In genomic region chr15:10500838-10501719, GRCm38 (mm10) we compare ENCODE assay signal across 9 mouse cellular contexts. TPM values are rescaled to one million over a fixed set of nuclear protein-coding genes. Genes with fewer than 3 reads are reported as not detected.
DNase-seq lines count a peak whose midpoint lies in the region; ATAC-seq and TF ChIP-seq lines count a peak whose summit lies in the region.
"Had no signal": no experiment of that assay in that cellular context is flagged by ENCODE, and none has a peak within 500 bp of the region (broad histone marks: within the 10 kb centered on the region; RNA-seq: fewer than 3 reads in every experiment).

No protein-coding gene starts in this region.

- no peaks in the 10 kb centered on the region for H3K9me3 ChIP-seq in forebrain, embryonic 15.5 days
- H3K9me3 ChIP-seq in midbrain, embryonic 14.5 days (ENCODE audit: control insufficient read depth, low read length): no peaks in the 10 kb centered on the region
- H3K9me3 ChIP-seq: liver, embryonic 13.5 days had no signal

- no peak overlapping the region for H3K9ac ChIP-seq in forebrain, embryonic 15.5 days (replicated peaks)
- H3K9ac ChIP-seq in midbrain, embryonic 14.5 days (replicated peaks; ENCODE audit: low read length): no peak overlapping the region
- H3K9ac ChIP-seq: liver, embryonic 13.5 days had no signal

- no peaks in the 10 kb centered on the region for H3K27me3 ChIP-seq in forebrain, embryonic 15.5 days
- no peaks in the 10 kb centered on the region for H3K27me3 ChIP-seq in midbrain, embryonic 14.5 days (ENCODE audit: control insufficient read depth, insufficient read depth, low read length)
- H3K27me3 ChIP-seq: liver, embryonic 13.5 days had no signal

- no peaks in the 10 kb centered on the region for H3K36me3 ChIP-seq in forebrain, embryonic 15.5 days
- H3K36me3 ChIP-seq in midbrain, embryonic 14.5 days (ENCODE audit: control insufficient read depth, insufficient read depth, low read length): peaks cover 3% of the 10 kb centered on the region; the same call in 1 of the 2 replicates

- no peak overlapping the region for H3K27ac ChIP-seq in forebrain, embryonic 15.5 days (replicated peaks)
- H3K27ac ChIP-seq in left cerebral cortex, adult 2 months: no peak overlapping the region
- H3K27ac ChIP-seq in midbrain, embryonic 14.5 days (replicated peaks; ENCODE audit: low read depth, low read length): no peak overlapping the region
- H3K27ac ChIP-seq: liver, embryonic 13.5 days had no signal

- peak; percentile 88 for TF ChIP-seq CTCF in left cerebral cortex, adult 2 months (IDR thresholded peaks at IDR 0.05)

- WGBS in forebrain, embryonic 15.5 days: 60% methylated on average over 11 of the region's 11 CpGs
- WGBS in midbrain, embryonic 14.5 days: 58% methylated on average over 11 of the region's 11 CpGs

- peak; percentile 98 for ATAC-seq in forebrain, embryonic 15.5 days (replicated peaks)
- peak; percentile 83; the same call in 1 of the 2 replicates for ATAC-seq in midbrain, embryonic 14.5 days (ENCODE audit: low FRiP score, low TSS enrichment)

- no peak overlapping the region for H3K4me2 ChIP-seq in forebrain, embryonic 15.5 days (replicated peaks)
- no peak overlapping the region for H3K4me2 ChIP-seq in midbrain, embryonic 14.5 days (ENCODE audit: low read length)
- H3K4me2 ChIP-seq: liver, embryonic 13.5 days had no signal

- DNase-seq in cerebellum, postnatal 36 days: peak; percentile 6 to 14
- no peak for DNase-seq in cerebellum, adult 9-10 months
- peak; percentile 67 for DNase-seq in R1 (ENCODE audit: low read depth, low spot score)
- peak; percentile 47 for DNase-seq in hindlimb bud, embryonic 11.5 days (ENCODE audit: extremely low spot score, low read depth, low spot score)
- DNase-seq in left cerebral cortex, adult 2 months (ENCODE audit: extremely low spot score in 1 of 2, low spot score in 2 of 2): peak; percentile 44 to 57
- peak; percentile 88 for DNase-seq in midbrain, embryonic 14.5 days
- DNase-seq in urinary bladder, postnatal 4 days (ENCODE audit: low spot score in 2 of 2): peak; percentile 36 to 62
- DNase-seq: liver, embryonic 13.5 days had no signal

- no peak overlapping the region for H3K4me3 ChIP-seq in forebrain, embryonic 15.5 days
- no peak overlapping the region for H3K4me3 ChIP-seq in left cerebral cortex, adult 2 months
- no peak overlapping the region for H3K4me3 ChIP-seq in midbrain, embryonic 14.5 days (replicated peaks; ENCODE audit: low read depth, low read length)
- H3K4me3 ChIP-seq: liver, embryonic 13.5 days had no signal

- no peaks in the 10 kb centered on the region for H3K4me1 ChIP-seq in forebrain, embryonic 15.5 days
- no peaks in the 10 kb centered on the region for H3K4me1 ChIP-seq in midbrain, embryonic 14.5 days (ENCODE audit: control insufficient read depth, insufficient read depth, low read length)
- H3K4me1 ChIP-seq: liver, embryonic 13.5 days had no signal

- intact Hi-C loops in left cerebral cortex, adult 2 months (cut with DNase I): loop anchor here (1.0 to 5.0 kb wide), 3 partner anchors 372 to 481 kb away; partner anchors contain the start of gene Amacr

RNA-seq across cellular contexts. Expression of gene Rad1, which starts 15.3 kb away (rescaled TPM):
- polyA plus RNA-seq in forebrain, embryonic 15.5 days (2015; fragmentation: Nextera tagmentation; extraction: Ambion mirVana): 30.0 and 35.5 TPM in 2 replicates
- total RNA-seq in left cerebral cortex, adult 2 months (2021): 10 to 100 TPM; 14.4 to 15.6 TPM
- polyA plus RNA-seq in midbrain, embryonic 14.5 days (2014; fragmentation: Nextera tagmentation; extraction: Ambion mirVana): 13.5 and 19.7 TPM in 2 replicates

RNA-seq across cellular contexts. Expression of gene Brix1, which starts 15.3 kb away (rescaled TPM):
- polyA plus RNA-seq in forebrain, embryonic 15.5 days (2015; fragmentation: Nextera tagmentation; extraction: Ambion mirVana): 78.5 and 79.3 TPM in 2 replicates
- total RNA-seq in left cerebral cortex, adult 2 months (2021): 10 to 100 TPM; 18.2 to 22.3 TPM
- polyA plus RNA-seq in midbrain, embryonic 14.5 days (2014; fragmentation: Nextera tagmentation; extraction: Ambion mirVana): 71.9 and 73.3 TPM in 2 replicates

RNA-seq across cellular contexts. Expression of gene Dnajc21, which starts 30.8 kb away (rescaled TPM):
- 9.7 and 9.9 TPM in 2 replicates for polyA plus RNA-seq in forebrain, embryonic 15.5 days (2015; fragmentation: Nextera tagmentation; extraction: Ambion mirVana)
- total RNA-seq in left cerebral cortex, adult 2 months (2021): 10 to 100 TPM; 31.3 to 36.5 TPM
- polyA plus RNA-seq in midbrain, embryonic 14.5 days (2014; fragmentation: Nextera tagmentation; extraction: Ambion mirVana): 10.4 and 12.3 TPM in 2 replicates

RNA-seq across cellular contexts. Expression of gene Ttc23l, which starts 57.4 kb away (rescaled TPM):
- polyA plus RNA-seq in forebrain, embryonic 15.5 days (2015; fragmentation: Nextera tagmentation; extraction: Ambion mirVana): not detected in 2 replicates
- not detected for total RNA-seq in left cerebral cortex, adult 2 months (2021)
- polyA plus RNA-seq in midbrain, embryonic 14.5 days (2014; fragmentation: Nextera tagmentation; extraction: Ambion mirVana): 0.11 TPM in 1 of 2 replicates, not detected in the other
- polyA plus RNA-seq: liver, embryonic 13.5 days had no signal
